27 mouse cellular contexts compared by ENCODE assay signal in the genomic region with DNA sequence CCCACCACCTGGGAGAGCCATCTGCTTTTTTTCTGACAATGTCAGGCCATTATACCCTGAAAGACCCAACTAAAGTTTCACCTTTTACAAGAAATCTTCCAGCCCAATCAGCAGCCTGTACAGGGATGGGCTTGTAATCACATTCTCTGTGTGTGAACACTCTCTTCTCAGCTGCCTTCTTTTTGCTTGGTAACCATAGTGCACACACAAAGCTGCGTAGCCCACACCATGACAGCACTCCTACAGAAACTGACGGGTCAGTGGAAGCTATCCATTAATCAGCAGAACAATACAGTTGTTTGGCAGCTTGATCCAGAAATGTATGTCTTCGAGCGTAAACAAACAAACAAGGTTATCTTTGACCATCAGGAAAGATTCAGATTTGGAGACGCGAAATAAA.
DNase-seq lines count a peak whose midpoint lies in the region; ATAC-seq lines count a peak whose summit lies in the region.
"Had no signal": no experiment of that assay in that cellular context is flagged by ENCODE, and none has a peak within 500 bp of the region (broad histone marks: within the 10 kb centered on the region; RNA-seq: fewer than 3 reads in every experiment).

No protein-coding gene starts in this region.

- 74% methylated on average over 6 of the region's 6 CpGs for WGBS in midbrain, embryonic 13.5 days
- WGBS in midbrain, embryonic 14.5 days, result 79% methylated on average over 6 of the region's 6 CpGs
- WGBS in hindbrain, embryonic 15.5 days, result 46% methylated on average over 6 of the region's 6 CpGs
- WGBS in heart, embryonic 10.5 days, result 82% methylated on average over 6 of the region's 6 CpGs

- H3K9me3 ChIP-seq in midbrain, embryonic 13.5 days, result no peaks in the 10 kb centered on the region
- H3K9me3 ChIP-seq in midbrain, embryonic 14.5 days (ENCODE audit: control insufficient read depth, low read length), result no peaks in the 10 kb centered on the region
- no peaks in the 10 kb centered on the region for H3K9me3 ChIP-seq in hindbrain, embryonic 15.5 days
- no peaks in the 10 kb centered on the region for H3K9me3 ChIP-seq in heart, embryonic 10.5 days
- H3K9me3 ChIP-seq: embryonic facial prominence, embryonic 13.5 days; limb, embryonic 12.5 days; midbrain, embryonic 10.5 days had no signal

- no peaks in the 10 kb centered on the region for H3K36me3 ChIP-seq in midbrain, embryonic 13.5 days
- no peaks in the 10 kb centered on the region for H3K36me3 ChIP-seq in midbrain, embryonic 14.5 days (ENCODE audit: control insufficient read depth, insufficient read depth, low read length)
- no peaks in the 10 kb centered on the region for H3K36me3 ChIP-seq in hindbrain, embryonic 15.5 days
- H3K36me3 ChIP-seq in heart, embryonic 10.5 days, result no peaks in the 10 kb centered on the region
- H3K36me3 ChIP-seq: embryonic facial prominence, embryonic 13.5 days; limb, embryonic 12.5 days; midbrain, embryonic 10.5 days had no signal

- no peak overlapping the region for H3K9ac ChIP-seq in midbrain, embryonic 13.5 days (replicated peaks)
- H3K9ac ChIP-seq in midbrain, embryonic 14.5 days (replicated peaks; ENCODE audit: low read length), result no peak overlapping the region
- no peak overlapping the region for H3K9ac ChIP-seq in hindbrain, embryonic 15.5 days
- H3K9ac ChIP-seq: embryonic facial prominence, embryonic 13.5 days; limb, embryonic 12.5 days; liver, postnatal 0 days had no signal

- peak; percentile 23 for DNase-seq in embryo, embryonic 10.5 days (ENCODE audit: low spot score)
- DNase-seq in embryo, embryonic 9.5 days (ENCODE audit: extremely low spot score), result no peak
- DNase-seq in midbrain, embryonic 14.5 days, result no peak
- no peak for DNase-seq in heart, embryonic 10.5 days (ENCODE audit: low spot score)
- DNase-seq in gastrocnemius, postnatal 36 days, result no peak
- DNase-seq: adrenal gland, postnatal 25 days; cerebellum, adult 9-11 months; gastrocnemius, adult 2 months; kidney, adult 9 months; kidney, postnatal 14 days; layer of hippocampus, postnatal 36 days; liver, postnatal 0 days; right cerebral cortex, postnatal 14 days; thymus, adult 2 months; thymus, postnatal 4 days had no signal

- H3K27me3 ChIP-seq in midbrain, embryonic 13.5 days, result no peaks in the 10 kb centered on the region
- no peaks in the 10 kb centered on the region for H3K27me3 ChIP-seq in midbrain, embryonic 14.5 days (ENCODE audit: control insufficient read depth, insufficient read depth, low read length)
- H3K27me3 ChIP-seq in hindbrain, embryonic 15.5 days, result no peaks in the 10 kb centered on the region
- H3K27me3 ChIP-seq in heart, embryonic 10.5 days (ENCODE audit: insufficient read depth, poor library complexity, severe bottlenecking), result no peaks in the 10 kb centered on the region
- H3K27me3 ChIP-seq: embryonic facial prominence, embryonic 13.5 days; limb, embryonic 12.5 days had no signal

- ATAC-seq in midbrain, embryonic 13.5 days, result no peak
- ATAC-seq in midbrain, embryonic 14.5 days (ENCODE audit: low FRiP score, low TSS enrichment), result no peak
- ATAC-seq in hindbrain, embryonic 15.5 days (ENCODE audit: low FRiP score, low read depth), result peak; percentile 48; the same call in 1 of the 2 replicates
- ATAC-seq: intestine, embryonic 16.5 days; liver, postnatal 0 days; lung, postnatal 0 days had no signal

- H3K4me1 ChIP-seq in midbrain, embryonic 13.5 days (replicated peaks), result no peaks in the 10 kb centered on the region
- H3K4me1 ChIP-seq in midbrain, embryonic 14.5 days (ENCODE audit: control insufficient read depth, insufficient read depth, low read length), result no peaks in the 10 kb centered on the region
- H3K4me1 ChIP-seq in hindbrain, embryonic 15.5 days (replicated peaks), result peaks cover 14% of the 10 kb centered on the region
- no peaks in the 10 kb centered on the region for H3K4me1 ChIP-seq in heart, embryonic 10.5 days
- H3K4me1 ChIP-seq: embryonic facial prominence, embryonic 13.5 days; limb, embryonic 12.5 days; midbrain, embryonic 10.5 days had no signal

- no peak overlapping the region for H3K4me3 ChIP-seq in midbrain, embryonic 13.5 days (replicated peaks)
- H3K4me3 ChIP-seq in midbrain, embryonic 14.5 days (replicated peaks; ENCODE audit: low read depth, low read length), result no peak overlapping the region
- no peak overlapping the region for H3K4me3 ChIP-seq in hindbrain, embryonic 15.5 days
- no peak overlapping the region for H3K4me3 ChIP-seq in heart, embryonic 10.5 days
- H3K4me3 ChIP-seq: embryonic facial prominence, embryonic 13.5 days; erythroblast, embryonic 14.5 days; gastrocnemius, adult 2 months; layer of hippocampus, adult 2 months; limb, embryonic 12.5 days; midbrain, embryonic 10.5 days had no signal

- intact Hi-C loops in gastrocnemius, postnatal 36 days (cut with DNase I), result no loop called here

- no peak overlapping the region for H3K4me2 ChIP-seq in midbrain, embryonic 13.5 days (replicated peaks)
- no peak overlapping the region for H3K4me2 ChIP-seq in midbrain, embryonic 14.5 days (ENCODE audit: low read length)
- no peak overlapping the region for H3K4me2 ChIP-seq in hindbrain, embryonic 15.5 days
- H3K4me2 ChIP-seq: embryonic facial prominence, embryonic 13.5 days; limb, embryonic 12.5 days; liver, embryonic 11.5 days had no signal

- H3K27ac ChIP-seq in midbrain, embryonic 13.5 days, result peak overlapping the region; percentile 47; the same call in 1 of the 2 replicates
- no peak overlapping the region; the same call in 1 of the 2 replicates for H3K27ac ChIP-seq in midbrain, embryonic 14.5 days (replicated peaks; ENCODE audit: low read depth, low read length)
- H3K27ac ChIP-seq in hindbrain, embryonic 15.5 days (replicated peaks), result 0 out of 2 replicates have a peak overlapping the region, but pooled peaks have one; percentile 5
- H3K27ac ChIP-seq in heart, embryonic 10.5 days, result no peak overlapping the region
- H3K27ac ChIP-seq: embryonic facial prominence, embryonic 13.5 days; gastrocnemius, adult 2 months; limb, embryonic 12.5 days; macrophage; midbrain, embryonic 10.5 days; stomach, postnatal 0 days had no signal

Comparison
In these comparisons a context has a peak if more than half of its experiments do, and no peak if none do; other contexts are left out.
1. H3K27ac ChIP-seq: peak in midbrain, embryonic 13.5 days (single experiment) and hindbrain, embryonic 15.5 days (single experiment); none in midbrain, embryonic 14.5 days (single experiment) and heart, embryonic 10.5 days (single experiment).